Mouse (Mus musculus) layer of hippocampus, postnatal 14 days (tissue): Measurements from ENCODE around the gene Anln. TPM values are rescaled to one million over a fixed set of nuclear protein-coding genes. Genes with fewer than 3 reads are reported as not detected.
"Not testable (repeated sequence)": the region's sequence is repeated elsewhere in the genome, so short reads cannot be mapped to it uniquely, and the experiment has no call there.

ENCODE experiments used
- DNase-seq, 2 experiments: peaks; one replicate each; pipeline ENCODE4 v3.0.0; 2021 to 2022; ENCODE audit warnings: low spot score in 2 of 2, mixed read lengths in 1 of 2
- total RNA-seq, 2 experiments: library from RNA; stranded (reverse); gene quantifications; 2 replicates each; pipeline ENCODE4 v1.2.3; 2021

The Anln gene
- total RNA-seq, 2 experiments from 2014 or later = 15.5 to 16.2 TPM

GRCm38 (mm10) chr9:22324579-22324978, 64.4 kb downstream of the Anln start:
- DNase-seq = no peak

- DNase-seq = no peak
Observed at GRCm38 (mm10) chr9:22322381-22323211, 66.4 kb downstream of the Anln start.

GRCm38 (mm10) chr9:22319109-22319508, 69.9 kb downstream of the Anln start:
- DNase-seq = no peak

- not testable (repeated sequence) for DNase-seq
Observed at GRCm38 (mm10) chr9:22316047-22316446, 72.9 kb downstream of the Anln start.

GRCm38 (mm10) chr9:22314066-22314465, 74.9 kb downstream of the Anln start:
- DNase-seq = no peak

- no peak for DNase-seq
Observed at GRCm38 (mm10) chr9:22313218-22313617, 75.8 kb downstream of the Anln start.

- no peak for DNase-seq
Observed at GRCm38 (mm10) chr9:22309651-22310050, 79.3 kb downstream of the Anln start.

- not testable (repeated sequence) for DNase-seq
Observed at GRCm38 (mm10) chr9:22307920-22308262, 81.1 kb downstream of the Anln start.

GRCm38 (mm10) chr9:22307156-22307919, 81.7 kb downstream of the Anln start, which contains the start of gene Zfp810:
TSS of gene Zfp810 (minus strand) at chr9:22307648.
- peak; percentile 92 to 97 for DNase-seq

GRCm38 (mm10) chr9:22306726-22307125, 82.3 kb downstream of the Anln start:
- DNase-seq = no peak

- no peak for DNase-seq
Observed at GRCm38 (mm10) chr9:22302199-22302598, 86.8 kb downstream of the Anln start.

Other genes starting within 250 kb of the Anln start
- gene Pigyl, start 232.3 kb downstream of the Anln start, total RNA-seq = 10 to 100 TPM; 49.1 to 51.0 TPM
- under 1 TPM; 0.12 TPM for gene Zfp872, start 201.1 kb downstream of the Anln start, total RNA-seq
- gene Zfp809, start 163.5 kb downstream of the Anln start, total RNA-seq = 10 to 100 TPM; 19.2 to 20.6 TPM
- 1 to 10 TPM; 4.8 to 5.2 TPM for gene Zfp599, start 129.3 kb downstream of the Anln start, total RNA-seq
- gene Zfp810, start 81.5 kb downstream of the Anln start, total RNA-seq = 10 to 100 TPM; 16.0 to 22.6 TPM
- 1 to 10 TPM; 7.1 to 7.2 TPM for gene 9530077C05Rik, start 22.3 kb upstream of the Anln start, total RNA-seq
- not detected for gene Gm17545, start 65.1 kb upstream of the Anln start, total RNA-seq
- 10 to 100 TPM; 37.2 to 37.4 TPM for gene Rp9, start 80.6 kb upstream of the Anln start, total RNA-seq
- 10 to 100 TPM; 21.3 to 23.0 TPM for gene Bbs9, start 86.5 kb upstream of the Anln start, total RNA-seq